Mouse (Mus musculus): Measurements from ENCODE around the gene Cog4. TPM values are rescaled to one million over a fixed set of nuclear protein-coding genes. Genes with fewer than 3 reads are reported as not detected.
A peak's percentile ranks its signal among the peaks of the same experiment; 100 is the strongest.

Cog4 gene
- 78.5 and 79.3 TPM in 2 replicates for polyA plus RNA-seq (2015; fragmentation: Nextera tagmentation; extraction: Ambion mirVana)

DNA sequence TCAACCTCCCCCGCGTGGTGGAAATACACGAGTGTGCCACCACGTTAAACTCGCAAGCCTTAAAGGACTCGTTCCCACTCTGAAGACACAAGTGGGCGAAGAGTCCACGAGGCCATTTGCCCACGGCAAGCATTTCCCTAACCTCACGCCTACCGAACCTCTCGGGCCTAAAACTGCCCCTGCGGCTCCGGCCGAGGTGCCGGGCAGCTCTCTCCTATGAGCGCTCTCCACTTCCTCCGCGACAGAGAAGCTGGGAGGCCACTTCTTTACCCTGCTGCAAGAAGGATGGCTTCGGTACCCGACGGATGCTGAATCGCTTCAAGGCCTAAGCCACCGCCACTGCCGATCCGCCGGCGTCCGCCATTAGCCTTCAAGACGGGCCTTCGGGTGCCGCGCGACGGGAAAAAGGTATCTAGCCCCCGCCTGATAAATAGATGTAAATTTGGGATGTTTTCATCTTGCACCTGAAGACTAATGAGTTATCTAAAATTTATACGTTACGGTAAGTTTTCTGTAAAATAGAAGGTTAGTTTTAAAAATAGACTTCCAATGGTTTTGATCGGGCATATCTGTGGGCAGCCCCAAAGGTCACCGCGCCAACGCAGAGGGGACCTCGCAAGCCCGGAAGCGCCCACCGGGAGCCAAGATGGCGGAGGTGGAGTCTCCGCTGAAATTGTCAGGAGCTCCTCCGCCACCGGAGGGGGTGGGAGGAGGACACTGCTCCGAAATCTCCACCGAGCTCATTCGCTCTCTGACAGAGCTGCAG lies at the start of gene Cog4, which contains the start of gene Sf3b3:
Gene Cog4, plus strand, starts transcription at position 196 of the 766 bp plus-strand sequence.
Gene Sf3b3, minus strand, starts transcription at position 383 of the 766 bp plus-strand sequence.
- Histone ChIP-seq H3K9me3 (ENCODE audit: control insufficient read depth, low read length) (no peaks in the 10 kb centered on the region), H3K9ac (ENCODE audit: low read depth, low read length) (peak within 1 kb of the TSS; percentile 89), H3K4me2 (ENCODE audit: low read depth, low read length) (peak within 1 kb of the TSS; percentile 79), H3K27ac (ENCODE audit: low read length) (peak within 1 kb of the TSS; percentile 76), H3K27me3 (replicated peaks; ENCODE audit: control insufficient read depth, insufficient read depth, low read length) (no peaks in the 10 kb centered on the region), H3K36me3 (ENCODE audit: control insufficient read depth, insufficient read depth, low read length) (peaks cover 16% of the 10 kb centered on the region), H3K4me3 (ENCODE audit: low read length) (peak within 1 kb of the TSS; percentile 95), H3K4me1 (ENCODE audit: control insufficient read depth, insufficient read depth, low read length) (peaks cover 15% of the 10 kb centered on the region)
- 0% methylated on average over 53 of the region's 53 CpGs for whole genome bisulfite sequencing
- ATAC-seq = peak; percentile 88

DNA sequence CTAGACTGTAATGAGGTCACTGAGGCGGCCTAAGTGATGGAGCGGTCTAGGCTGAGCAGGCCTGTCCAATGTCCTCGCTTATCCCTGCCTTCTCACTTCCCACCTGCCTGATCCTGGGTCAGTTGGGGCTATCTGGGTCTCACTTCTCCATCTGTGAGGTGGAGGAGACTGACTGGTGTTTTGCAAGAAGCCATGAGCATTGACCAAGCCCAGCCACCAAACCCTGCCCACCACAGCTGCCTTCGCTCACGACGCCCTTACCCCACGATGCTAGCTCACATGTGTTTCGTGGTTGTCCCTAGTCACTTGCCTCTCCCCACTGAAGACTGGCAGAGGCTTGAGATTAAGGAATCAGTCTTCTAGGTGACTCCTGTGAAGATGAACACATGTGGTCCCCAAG lies 49.3 kb upstream of the Cog4 start:
- Histone ChIP-seq H3K9ac (ENCODE audit: low read depth, low read length) (no peak overlapping the region), H3K27ac (ENCODE audit: low read length) (no peak overlapping the region), H3K4me1 (ENCODE audit: control insufficient read depth, insufficient read depth, low read length) (peaks cover 15% of the 10 kb centered on the region), H3K9me3 (ENCODE audit: control insufficient read depth, low read length) (0 out of 2 replicates have a peak, but pooled peaks cover 3% of the 10 kb centered on the region), H3K27me3 (replicated peaks; ENCODE audit: control insufficient read depth, insufficient read depth, low read length) (no peaks in the 10 kb centered on the region), H3K4me2 (ENCODE audit: low read depth, low read length) (no peak overlapping the region), H3K36me3 (ENCODE audit: control insufficient read depth, insufficient read depth, low read length) (no peaks in the 10 kb centered on the region), H3K4me3 (ENCODE audit: low read length) (no peak overlapping the region)
- no peak for ATAC-seq
- 92% methylated on average over 8 of the region's 8 CpGs for WGBS

DNA sequence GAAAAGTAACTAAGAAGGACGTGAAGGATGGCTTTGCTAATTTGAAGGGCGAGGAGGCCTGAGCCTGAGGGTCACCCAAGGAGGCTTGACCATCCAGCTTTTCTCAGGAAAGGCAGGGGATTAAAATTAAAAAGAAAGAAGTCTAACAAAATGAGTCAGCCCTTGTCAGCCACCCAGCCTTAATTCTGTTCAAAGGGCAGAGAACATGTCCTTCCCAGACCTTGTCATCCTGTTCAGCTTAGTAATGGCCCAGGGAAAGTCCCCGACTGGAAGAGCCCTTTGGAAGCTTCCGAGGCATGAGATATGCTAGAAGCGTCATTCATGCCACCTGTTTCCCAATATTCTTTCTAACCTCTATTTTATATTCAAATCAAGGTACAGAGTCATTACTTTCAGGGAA lies 43.4 kb upstream of the Cog4 start:
- H3K27me3 ChIP-seq (replicated peaks; ENCODE audit: control insufficient read depth, insufficient read depth, low read length) = no peaks in the 10 kb centered on the region
- no peak overlapping the region for H3K4me2 ChIP-seq (ENCODE audit: low read depth, low read length)
- no peaks in the 10 kb centered on the region for H3K9me3 ChIP-seq (ENCODE audit: control insufficient read depth, low read length)
- no peaks in the 10 kb centered on the region for H3K36me3 ChIP-seq (ENCODE audit: control insufficient read depth, insufficient read depth, low read length)
- no peak overlapping the region for H3K27ac ChIP-seq (ENCODE audit: low read length)
- 85% methylated on average over 5 of the region's 5 CpGs for WGBS
- ATAC-seq = no peak
- no peak overlapping the region for H3K9ac ChIP-seq (ENCODE audit: low read depth, low read length)
- peaks cover 3% of the 10 kb centered on the region; the same call in 1 of the 2 replicates for H3K4me1 ChIP-seq (ENCODE audit: control insufficient read depth, insufficient read depth, low read length)
- no peak overlapping the region for H3K4me3 ChIP-seq (ENCODE audit: low read length)

DNA sequence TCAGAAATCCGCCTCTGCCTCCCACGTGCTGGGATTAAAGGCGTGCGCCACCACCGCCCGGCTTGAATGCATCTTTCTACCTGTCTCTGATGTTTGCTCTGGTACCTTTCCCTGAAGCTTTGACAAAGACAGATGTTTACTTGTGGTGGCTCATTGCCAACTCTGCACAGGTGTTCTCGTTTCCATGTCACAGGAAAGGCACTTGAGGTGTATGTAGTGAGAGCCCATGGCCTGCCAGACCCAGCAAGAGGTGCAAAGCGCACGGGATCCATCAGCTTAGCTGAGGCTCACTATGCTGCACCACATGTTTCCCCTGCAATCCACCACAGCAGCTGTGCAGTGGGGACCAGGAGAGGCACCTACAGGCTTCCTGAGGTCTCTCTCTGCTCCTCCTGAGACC lies 42.5 kb upstream of the Cog4 start:
- Histone ChIP-seq H3K9ac (ENCODE audit: low read depth, low read length) (no peak overlapping the region), H3K27ac (ENCODE audit: low read length) (no peak overlapping the region), H3K4me2 (ENCODE audit: low read depth, low read length) (no peak overlapping the region), H3K27me3 (replicated peaks; ENCODE audit: control insufficient read depth, insufficient read depth, low read length) (no peaks in the 10 kb centered on the region), H3K4me1 (ENCODE audit: control insufficient read depth, insufficient read depth, low read length) (peaks cover 4% of the 10 kb centered on the region; the same call in 1 of the 2 replicates), H3K4me3 (ENCODE audit: low read length) (no peak overlapping the region), H3K9me3 (ENCODE audit: control insufficient read depth, low read length) (no peaks in the 10 kb centered on the region), H3K36me3 (ENCODE audit: control insufficient read depth, insufficient read depth, low read length) (no peaks in the 10 kb centered on the region)
- no peak for ATAC-seq
- 86% methylated on average over 9 of the region's 9 CpGs for WGBS

DNA sequence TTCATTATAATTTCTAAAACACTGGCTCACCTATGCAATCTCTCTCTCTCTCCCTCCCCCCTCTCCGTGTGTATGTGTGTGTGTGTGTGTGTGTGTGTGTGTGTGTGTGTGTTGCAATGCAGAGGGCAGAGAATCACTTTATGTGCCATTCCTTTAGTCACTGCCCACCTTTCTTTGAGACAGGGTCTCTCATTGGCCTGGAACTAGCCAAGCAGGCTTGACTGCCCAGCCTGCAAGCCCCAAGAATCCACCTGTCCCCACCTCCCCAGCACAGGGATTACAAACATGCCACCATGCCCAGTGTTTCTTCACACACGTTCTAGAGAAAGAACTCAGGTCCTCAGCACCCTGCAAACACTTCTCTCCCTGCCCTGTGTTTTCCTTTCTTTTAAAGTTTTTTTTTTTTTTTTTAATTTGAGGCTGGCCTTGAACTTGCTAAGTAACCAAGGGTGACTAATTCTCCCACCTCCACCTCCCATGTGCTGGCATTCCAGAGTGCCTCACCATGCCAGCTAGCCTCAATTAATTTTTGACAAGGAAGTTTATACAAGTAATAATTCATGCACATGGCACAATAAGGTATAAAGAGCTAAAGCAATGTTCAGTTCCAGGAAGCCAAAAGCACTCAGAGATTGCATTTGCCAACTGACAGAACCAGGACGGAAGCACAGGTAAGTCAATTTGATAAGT lies 41.4 kb upstream of the Cog4 start:
- peak; percentile 19; the same call in 1 of the 2 replicates for ATAC-seq
- WGBS = 46% methylated on average over 3 of the region's 3 CpGs
- Histone ChIP-seq H3K9me3 (ENCODE audit: control insufficient read depth, low read length) (no peaks in the 10 kb centered on the region), H3K4me3 (ENCODE audit: low read length) (peak overlapping the region; percentile 39), H3K36me3 (ENCODE audit: control insufficient read depth, insufficient read depth, low read length) (no peaks in the 10 kb centered on the region), H3K27ac (ENCODE audit: low read length) (no peak overlapping the region), H3K4me2 (ENCODE audit: low read depth, low read length) (no peak overlapping the region), H3K27me3 (replicated peaks; ENCODE audit: control insufficient read depth, insufficient read depth, low read length) (no peaks in the 10 kb centered on the region), H3K9ac (ENCODE audit: low read depth, low read length) (peak overlapping the region; percentile 48; the same call in 1 of the 2 replicates), H3K4me1 (ENCODE audit: control insufficient read depth, insufficient read depth, low read length) (peaks cover 15% of the 10 kb centered on the region; the same call in 1 of the 2 replicates)

DNA sequence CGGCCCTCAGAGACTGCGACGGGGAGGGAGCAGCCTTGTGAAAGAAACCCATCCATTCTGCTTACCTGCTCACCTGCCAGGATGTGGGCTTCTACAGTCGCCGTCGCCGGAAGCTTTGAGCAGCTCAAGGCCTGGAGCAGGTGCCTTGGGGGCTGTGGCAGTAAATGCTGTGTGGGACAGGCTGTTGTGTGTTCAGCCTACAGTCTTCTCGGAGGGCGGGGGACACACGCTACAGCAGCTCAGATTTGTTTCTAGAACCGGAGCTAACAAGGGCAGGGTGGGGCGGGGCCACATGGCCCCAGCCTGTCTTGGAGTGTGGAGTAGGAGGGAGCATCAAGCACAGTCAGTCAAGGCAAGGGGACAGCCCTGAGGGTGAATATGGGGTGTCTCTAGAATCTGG lies 40.7 kb upstream of the Cog4 start, which contains the start of gene Il34:
Gene Il34, minus strand, starts transcription at position 256 of the 400 bp plus-strand sequence.
- Histone ChIP-seq H3K36me3 (ENCODE audit: control insufficient read depth, insufficient read depth, low read length) (peaks cover 4% of the 10 kb centered on the region), H3K9me3 (ENCODE audit: control insufficient read depth, low read length) (no peaks in the 10 kb centered on the region), H3K27ac (ENCODE audit: low read length) (peak within 1 kb of the TSS; percentile 47; the same call in 1 of the 2 replicates), H3K4me3 (ENCODE audit: low read length) (peak within 1 kb of the TSS; percentile 39), H3K4me1 (ENCODE audit: control insufficient read depth, insufficient read depth, low read length) (peaks cover 15% of the 10 kb centered on the region; the same call in 1 of the 2 replicates), H3K9ac (ENCODE audit: low read depth, low read length) (peak within 1 kb of the TSS; percentile 48), H3K4me2 (ENCODE audit: low read depth, low read length) (peak within 1 kb of the TSS; percentile 43), H3K27me3 (replicated peaks; ENCODE audit: control insufficient read depth, insufficient read depth, low read length) (no peaks in the 10 kb centered on the region)
- ATAC-seq = peak; percentile 74
- 22% methylated on average over 12 of the region's 12 CpGs for WGBS

DNA sequence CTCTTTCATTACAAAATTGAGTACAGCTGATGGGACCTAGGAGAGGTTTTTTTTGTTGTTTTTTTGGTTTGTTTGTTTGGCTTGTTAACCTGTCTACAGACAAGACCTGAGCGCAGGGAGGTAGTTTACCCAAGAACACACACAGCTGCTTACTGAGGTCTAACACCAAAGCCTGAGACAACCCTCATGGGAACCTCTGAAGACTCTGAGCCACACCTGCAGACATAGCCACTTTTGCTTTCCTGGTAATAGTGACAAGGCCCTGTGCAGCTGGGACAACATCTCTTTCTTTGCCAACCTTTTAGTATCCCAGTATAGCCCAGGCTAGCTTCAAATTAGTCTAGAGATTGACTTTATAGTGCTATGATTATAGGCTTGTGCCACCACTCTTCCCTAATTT lies 40.3 kb upstream of the Cog4 start:
- 70% methylated on average over 1 of the region's 1 CpGs for WGBS
- H3K9me3 ChIP-seq (ENCODE audit: control insufficient read depth, low read length) = no peaks in the 10 kb centered on the region

DNA sequence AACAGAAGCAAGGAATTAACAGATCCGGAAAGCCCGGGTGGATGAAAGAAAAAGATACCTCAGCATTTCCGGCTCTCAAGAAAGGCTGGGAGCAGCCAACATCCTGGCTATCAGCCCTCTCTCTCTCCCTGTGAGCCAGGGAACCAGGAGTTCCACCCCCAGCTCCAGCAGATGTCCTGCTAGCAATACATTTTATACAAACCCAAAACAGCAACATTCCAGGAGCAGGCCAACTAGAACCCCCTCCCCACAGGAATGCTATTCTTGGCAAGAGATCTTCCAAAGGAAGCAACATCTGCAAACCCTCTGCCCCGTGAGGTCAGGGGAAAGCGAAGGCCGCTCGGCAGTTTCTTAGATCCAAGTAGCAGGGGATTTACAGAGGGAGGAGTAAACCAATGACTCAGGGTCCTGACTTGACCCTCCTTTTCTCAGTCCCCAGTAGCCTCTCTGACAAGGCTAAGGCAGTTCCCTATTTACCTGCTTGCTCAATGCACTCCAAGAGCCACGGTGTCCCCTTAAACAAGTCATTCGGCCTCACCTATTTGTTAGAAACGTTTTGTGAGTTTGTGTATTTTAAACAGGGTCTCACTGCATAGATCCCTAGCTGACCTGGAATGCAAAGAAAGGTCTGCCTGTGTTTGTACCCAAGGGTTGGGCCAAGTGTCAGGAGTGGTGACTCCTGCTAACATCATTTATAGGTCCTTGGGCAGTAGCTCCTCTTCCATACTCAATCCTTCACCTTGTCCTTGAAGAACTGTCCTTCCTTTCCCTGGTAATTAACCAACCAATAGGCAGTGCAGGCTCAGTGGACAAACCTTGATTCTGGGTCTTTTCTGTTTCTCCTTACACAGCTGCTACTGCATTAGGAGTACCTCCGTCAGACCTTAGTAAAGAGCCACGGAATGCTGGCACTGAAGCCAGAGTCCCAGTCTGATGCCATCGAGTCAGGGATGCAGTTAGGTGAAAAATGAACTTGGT lies 37.6 kb upstream of the Cog4 start:
- H3K36me3 ChIP-seq (ENCODE audit: control insufficient read depth, insufficient read depth, low read length) = peaks cover 31% of the 10 kb centered on the region
- peak; percentile 58 for ATAC-seq
- no peaks in the 10 kb centered on the region for H3K27me3 ChIP-seq (replicated peaks; ENCODE audit: control insufficient read depth, insufficient read depth, low read length)
- H3K27ac ChIP-seq (ENCODE audit: low read length) = peak overlapping the region; percentile 61
- no peaks in the 10 kb centered on the region for H3K9me3 ChIP-seq (ENCODE audit: control insufficient read depth, low read length)
- H3K4me2 ChIP-seq (ENCODE audit: low read depth, low read length) = no peak overlapping the region
- no peak overlapping the region for H3K9ac ChIP-seq (ENCODE audit: low read depth, low read length)
- H3K4me3 ChIP-seq (ENCODE audit: low read length) = no peak overlapping the region
- 49% methylated on average over 13 of the region's 13 CpGs for WGBS
- peaks cover 15% of the 10 kb centered on the region; the same call in 1 of the 2 replicates for H3K4me1 ChIP-seq (ENCODE audit: control insufficient read depth, insufficient read depth, low read length)

More for the DNA sequence above, 40.3 kb upstream of the Cog4 start:
- Histone ChIP-seq H3K9ac (ENCODE audit: low read depth, low read length) (no peak overlapping the region), H3K27me3 (replicated peaks; ENCODE audit: control insufficient read depth, insufficient read depth, low read length) (no peaks in the 10 kb centered on the region), H3K27ac (ENCODE audit: low read length) (no peak overlapping the region), H3K36me3 (ENCODE audit: control insufficient read depth, insufficient read depth, low read length) (peaks cover 8% of the 10 kb centered on the region), H3K4me3 (ENCODE audit: low read length) (no peak overlapping the region), H3K4me1 (ENCODE audit: control insufficient read depth, insufficient read depth, low read length) (peaks cover 15% of the 10 kb centered on the region; the same call in 1 of the 2 replicates), H3K4me2 (ENCODE audit: low read depth, low read length) (no peak overlapping the region)
- no peak for ATAC-seq

All from intestine, embryonic 16.5 days (tissue).